Mouse (Mus musculus) frontal cortex, postnatal 25 days (tissue): ENCODE data around the gene Trarg1.
"Not testable (repeated sequence)": the region's sequence is repeated elsewhere in the genome, so short reads cannot be mapped to it uniquely, and the experiment has no call there.

ENCODE experiments used
- DNase-seq, 2 experiments: peaks; one replicate each; pipeline ENCODE4 v3.0.0; 2022; ENCODE audit warnings: low spot score in 2 of 2

Trarg1 gene

GRCm38 (mm10) chr11:76679508-76679907 lies at the start of gene Trarg1:
Trarg1 (plus strand) TSS chr11:76679808.
- DNase-seq, result not testable (repeated sequence)

- no peak for DNase-seq
Observed at GRCm38 (mm10) chr11:76630023-76630422, 49.6 kb upstream of the Trarg1 start.

DNA sequence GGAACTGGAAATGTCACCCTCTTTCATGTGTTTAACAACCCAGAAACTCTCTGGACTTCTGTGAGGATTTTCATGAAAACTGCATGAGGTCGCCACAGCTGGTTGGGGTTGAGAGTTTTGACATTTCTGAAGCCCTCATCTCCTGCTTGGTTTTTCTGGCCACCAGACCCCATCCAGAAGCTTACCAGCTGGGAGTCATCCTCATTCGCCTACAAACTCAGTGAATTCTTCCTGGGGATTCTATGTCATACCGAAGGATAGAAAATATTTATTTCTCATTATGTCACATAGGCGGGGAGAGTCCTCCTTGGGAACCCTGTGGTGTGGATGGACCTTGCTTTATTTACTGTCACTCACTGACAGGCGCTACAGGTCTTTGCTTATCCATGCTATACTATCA lies 49.1 kb upstream of the Trarg1 start:
- DNase-seq, result no peak

DNA sequence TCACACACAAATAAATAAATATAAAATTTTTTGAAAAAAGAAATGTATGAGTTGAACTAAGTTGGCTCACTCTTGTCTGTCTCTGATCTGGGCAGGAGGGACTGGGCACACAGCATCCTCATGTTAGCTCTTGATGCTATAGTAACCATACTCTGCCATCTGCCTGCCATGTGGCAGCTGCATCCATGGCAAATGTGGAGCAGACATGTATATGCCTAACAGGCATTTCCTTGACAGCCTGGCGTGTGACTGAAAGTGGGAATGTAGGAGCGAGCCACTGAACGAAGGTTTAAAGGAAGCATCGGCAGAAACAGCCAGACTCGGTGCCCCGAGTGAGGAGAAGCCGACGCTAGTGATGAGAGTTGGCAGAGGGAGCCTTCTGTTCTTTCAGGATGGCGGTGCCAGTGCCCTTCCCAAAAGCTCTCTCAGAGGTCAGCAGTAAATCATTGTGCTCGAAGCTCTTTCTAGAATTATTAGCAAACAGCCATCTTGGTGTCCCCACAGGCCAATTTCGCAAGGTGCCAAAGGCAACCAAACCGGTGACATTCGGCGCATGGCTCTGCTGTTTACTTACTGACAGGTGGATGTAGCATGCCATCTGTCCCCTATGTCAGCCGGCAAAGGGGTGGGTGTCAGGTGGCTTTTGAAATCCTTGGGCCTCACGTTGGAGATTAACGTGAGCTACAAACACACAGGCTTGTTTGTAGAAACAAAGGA lies 40.2 kb upstream of the Trarg1 start:
- DNase-seq, result no peak

DNA sequence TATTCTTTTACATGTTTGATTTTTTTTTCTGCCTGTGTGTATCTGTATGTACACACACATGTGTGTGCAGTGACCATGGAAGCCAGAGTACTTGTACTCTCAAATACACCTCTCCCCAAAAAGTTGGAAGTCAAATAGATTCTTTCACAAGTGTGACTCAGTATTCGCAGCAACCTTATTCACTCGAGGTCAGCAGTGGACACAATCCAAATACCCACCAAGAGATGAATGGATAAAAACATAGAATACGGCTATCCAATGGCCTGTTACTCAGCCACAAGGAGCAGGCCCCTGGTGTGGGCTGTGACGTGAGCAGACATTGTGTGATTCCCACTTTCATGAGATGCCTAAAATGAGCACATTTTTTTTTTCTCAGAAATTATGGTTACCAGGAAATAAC lies 39.4 kb upstream of the Trarg1 start:
- DNase-seq, result no peak

DNA sequence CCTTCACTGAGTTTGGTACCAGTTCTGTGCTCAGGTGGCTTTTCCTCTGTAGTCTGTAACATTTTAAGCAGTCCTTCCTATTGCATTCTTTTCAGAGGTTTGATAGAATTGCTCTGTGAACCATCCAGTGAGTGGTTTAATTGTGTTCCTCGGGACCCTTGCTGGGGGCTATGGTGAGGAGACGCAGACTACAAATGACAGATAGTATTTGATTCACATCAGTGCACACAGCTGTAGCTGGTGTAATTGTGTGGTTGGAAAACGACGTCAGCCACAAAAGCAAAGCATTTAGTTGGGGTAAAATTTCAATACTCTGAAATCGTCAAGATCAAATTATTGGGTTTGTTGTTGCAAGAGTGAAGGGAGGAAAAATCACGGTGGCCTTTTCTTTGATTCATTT lies 35.4 kb upstream of the Trarg1 start:
- no peak for DNase-seq

DNA sequence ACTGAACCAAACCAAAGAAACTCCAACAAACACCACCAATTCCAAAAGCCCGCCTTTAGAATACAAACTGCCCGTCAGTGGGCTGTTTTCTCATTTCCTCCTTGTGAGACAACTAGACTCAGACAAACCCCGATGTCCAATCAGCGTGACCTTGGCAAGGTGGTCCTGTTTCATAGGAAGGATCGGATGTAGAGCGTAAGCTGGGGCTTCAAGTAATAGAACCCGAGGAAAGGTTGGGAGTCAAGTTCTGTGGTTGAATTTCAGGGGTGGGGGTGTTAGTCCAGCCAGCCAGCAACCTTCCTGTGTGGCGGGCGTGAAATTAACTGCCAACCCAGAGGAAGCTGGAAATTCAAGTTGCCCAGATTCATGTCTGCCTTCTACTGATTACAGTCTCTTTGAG lies 34.6 kb upstream of the Trarg1 start:
- DNase-seq, result no peak

DNA sequence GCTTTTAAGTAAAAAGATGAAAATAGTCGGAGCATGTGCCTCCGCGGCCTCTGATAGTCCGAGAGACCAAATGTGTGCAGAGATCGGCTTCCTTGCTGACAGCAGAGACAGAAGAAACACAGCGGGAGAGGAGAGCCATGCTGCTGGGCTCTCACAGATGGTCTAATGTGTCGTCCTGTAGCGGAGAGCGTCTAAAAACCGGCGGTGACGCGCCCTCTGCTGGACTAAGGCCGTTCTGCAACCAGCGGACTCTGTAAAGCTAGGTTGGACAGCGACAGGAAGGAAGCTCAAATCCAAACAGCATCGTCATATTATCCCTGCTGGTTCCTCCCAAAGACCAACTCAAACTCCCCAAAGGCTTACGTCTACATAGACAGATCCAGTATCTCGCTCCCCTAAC lies 33.7 kb upstream of the Trarg1 start:
- peak; percentile 94 to 96 for DNase-seq

- no peak for DNase-seq
Observed at GRCm38 (mm10) chr11:76647062-76647461, 32.5 kb upstream of the Trarg1 start.

DNA sequence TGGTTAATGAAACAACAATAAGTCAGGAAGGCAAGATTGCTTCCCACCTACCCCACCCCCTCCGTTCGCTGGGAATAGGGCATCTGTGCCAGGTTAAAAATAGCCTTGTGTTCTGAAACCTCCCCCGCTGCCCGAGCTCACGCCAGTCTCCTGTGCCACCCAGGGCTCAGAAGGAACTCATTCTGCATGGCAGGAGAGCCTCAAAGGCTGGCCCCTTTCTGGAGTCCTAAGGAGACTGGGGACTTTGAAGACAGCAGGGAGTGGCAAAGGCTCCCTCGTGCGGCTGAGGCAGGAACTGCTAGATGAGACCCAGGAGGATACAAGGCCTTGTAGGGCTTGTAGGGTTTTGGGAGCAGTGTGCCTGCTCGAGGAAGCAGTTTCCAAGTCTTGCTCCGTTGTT lies 32.1 kb upstream of the Trarg1 start:
- peak; percentile 79 for DNase-seq

- no peak for DNase-seq
Observed at GRCm38 (mm10) chr11:76650862-76651560, 28.6 kb upstream of the Trarg1 start.

- no peak for DNase-seq
Observed at GRCm38 (mm10) chr11:76652838-76653334, 26.7 kb upstream of the Trarg1 start.

- peak in 1 of 2 experiments; percentile 33 for DNase-seq
Observed at GRCm38 (mm10) chr11:76655106-76655505, 24.5 kb upstream of the Trarg1 start.

GRCm38 (mm10) chr11:76657450-76657970 lies 22.1 kb upstream of the Trarg1 start:
- no peak for DNase-seq

GRCm38 (mm10) chr11:76659138-76659930 lies 20.3 kb upstream of the Trarg1 start:
- no peak for DNase-seq

- no peak for DNase-seq
Observed at GRCm38 (mm10) chr11:76661790-76662468, 17.7 kb upstream of the Trarg1 start.

DNA sequence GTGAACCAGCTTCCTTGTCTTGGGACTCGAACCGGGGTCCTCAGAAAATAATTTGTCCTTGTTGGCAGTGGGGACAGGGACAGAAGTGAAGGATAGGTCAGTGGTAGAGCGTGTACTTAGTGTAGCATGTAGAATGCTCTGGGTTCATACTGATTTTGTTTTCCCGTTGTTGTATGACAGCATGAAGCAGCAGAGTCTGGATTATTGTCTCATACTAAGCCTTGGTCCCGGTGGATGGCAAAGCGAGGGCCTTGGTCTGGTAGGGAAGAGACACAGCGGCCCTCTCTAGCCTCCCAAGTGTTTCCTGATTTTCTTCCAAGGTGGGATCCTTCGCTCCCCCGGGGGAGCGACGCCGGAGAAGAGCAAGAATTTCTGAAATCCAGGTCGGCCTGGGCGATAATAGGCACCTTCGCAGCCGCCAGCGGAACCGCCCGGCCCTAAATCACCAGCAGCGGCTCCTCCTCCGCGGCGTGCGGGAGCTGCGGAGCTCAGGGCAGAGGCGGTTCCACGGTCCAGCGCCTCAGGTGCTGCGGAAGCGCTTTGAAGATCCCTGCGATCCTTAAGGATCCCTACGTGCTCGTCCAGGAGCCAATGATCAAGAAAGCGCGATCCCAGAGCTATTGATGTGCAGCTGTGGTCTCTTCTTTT lies 13.5 kb upstream of the Trarg1 start:
- no peak for DNase-seq

GRCm38 (mm10) chr11:76667807-76668206 lies 11.8 kb upstream of the Trarg1 start:
- DNase-seq, result no peak

- DNase-seq, result no peak
Observed at GRCm38 (mm10) chr11:76671871-76672475, 7.6 kb upstream of the Trarg1 start, which contains the start of gene Bhlha9. Bhlha9 (plus strand) TSS chr11:76672470.

DNA sequence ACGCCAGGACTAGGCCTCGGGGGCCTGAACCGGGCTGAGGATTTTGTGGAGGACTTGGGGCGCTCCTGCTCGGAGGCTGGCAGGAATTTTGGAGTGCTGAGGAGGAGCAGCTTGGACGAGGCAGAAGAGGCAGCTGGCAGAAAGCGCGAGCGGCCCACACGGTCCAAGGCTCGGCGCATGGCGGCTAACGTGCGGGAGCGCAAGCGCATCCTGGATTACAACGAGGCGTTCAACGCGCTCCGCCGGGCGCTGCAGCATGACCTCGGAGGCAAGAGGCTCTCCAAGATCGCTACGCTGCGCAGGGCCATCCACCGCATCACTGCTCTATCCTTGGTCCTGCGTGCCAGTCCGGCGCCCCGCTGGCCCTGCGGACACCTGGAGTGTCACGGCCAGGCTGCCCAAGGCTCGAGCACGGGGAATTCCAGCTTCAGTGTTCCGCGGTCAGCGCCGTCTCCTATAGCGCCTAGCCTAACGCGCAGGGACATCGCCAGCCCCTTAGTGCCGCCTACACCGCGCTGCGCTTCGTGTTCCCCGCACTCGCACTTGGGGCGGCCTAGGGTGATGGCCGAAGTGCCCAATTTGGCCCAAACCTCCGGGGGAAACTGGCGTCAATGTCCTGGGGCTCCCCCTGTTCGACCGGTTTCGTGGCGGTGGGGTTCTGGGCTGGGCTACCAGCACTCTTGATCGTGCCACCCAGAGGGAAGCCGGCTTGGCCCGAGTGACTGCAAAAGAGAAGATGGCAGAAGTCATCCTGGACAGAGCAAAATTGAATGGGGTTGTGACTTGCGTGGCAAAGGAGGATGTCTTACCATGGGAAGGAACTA lies 6.8 kb upstream of the Trarg1 start:
- DNase-seq, result peak; percentile 32 to 42
